Mouse (Mus musculus) hindbrain, embryonic 13.5 days (tissue): ENCODE results near the gene Cd101. TPM values are rescaled to one million over a fixed set of nuclear protein-coding genes. Genes with fewer than 3 reads are reported as not detected.

Experiments
- ATAC-seq: fragments of 200-750 bp; cut with Nextera tagmentation; 2 replicates; pipeline ENCODE4 v1.8.0; 2017; ENCODE audit warnings: moderate TSS enrichment; ENCODE audit not compliant: low FRiP score
- H3K27ac ChIP-seq: fragments of 300-500 bp; sonication (generic); 2 replicates; pipeline ENCODE4 v1.5.1; 2015; ENCODE audit warnings: inconsistent platforms, mild to moderate bottlenecking, moderate library complexity
- H3K27me3 ChIP-seq: fragments of 300-500 bp; sonication (generic); 2 replicates; pipeline ENCODE4 v1.6.1; 2015; ENCODE audit warnings: mild to moderate bottlenecking, inconsistent platforms
- H3K36me3 ChIP-seq: fragments of 300-500 bp; sonication (generic); 2 replicates; pipeline ENCODE4 v1.6.1; 2015; ENCODE audit warnings: mild to moderate bottlenecking, inconsistent platforms
- H3K4me1 ChIP-seq: fragments of 300-500 bp; sonication (generic); replicated peaks from 2 replicates; pipeline ENCODE4 v1.6.1; 2015; ENCODE audit warnings: inconsistent platforms
- H3K4me2 ChIP-seq: fragments of 300-500 bp; sonication (generic); 2 replicates; pipeline ENCODE4 v1.6.1; 2015; ENCODE audit warnings: inconsistent platforms, mild to moderate bottlenecking, moderate library complexity
- H3K4me3 ChIP-seq: fragments of 300-500 bp; sonication (generic); 2 replicates; pipeline ENCODE4 v1.5.1; 2015; ENCODE audit warnings: mild to moderate bottlenecking, inconsistent platforms
- H3K9ac ChIP-seq: fragments of 300-500 bp; sonication (generic); 2 replicates; pipeline ENCODE4 v1.6.1; 2015; ENCODE audit warnings: mild to moderate bottlenecking, inconsistent platforms
- H3K9me3 ChIP-seq: fragments of 300-500 bp; sonication (generic); 2 replicates; pipeline ENCODE4 v1.6.1; 2016; ENCODE audit warnings: inconsistent platforms
- WGBS: fragments of 180-500 bp; shearing (Covaris S2); methylation state at CpG from one replicate; pipeline ENCODE4 v1.1.7; 2015; 5-methylcytosine and 5-hydroxymethylcytosine counted together
- polyA plus RNA-seq: library from polyadenylated mRNA; unstranded; fragments of >200 nt; fragmentation: Nextera tagmentation; extraction: Ambion mirVana; gene quantifications from 2 replicates; pipeline ENCODE4 v1.2.1, GENCODE M21; 2015

Gene Cd101
- polyA plus RNA-seq, 1 experiment from 2014 or later = not detected

DNA sequence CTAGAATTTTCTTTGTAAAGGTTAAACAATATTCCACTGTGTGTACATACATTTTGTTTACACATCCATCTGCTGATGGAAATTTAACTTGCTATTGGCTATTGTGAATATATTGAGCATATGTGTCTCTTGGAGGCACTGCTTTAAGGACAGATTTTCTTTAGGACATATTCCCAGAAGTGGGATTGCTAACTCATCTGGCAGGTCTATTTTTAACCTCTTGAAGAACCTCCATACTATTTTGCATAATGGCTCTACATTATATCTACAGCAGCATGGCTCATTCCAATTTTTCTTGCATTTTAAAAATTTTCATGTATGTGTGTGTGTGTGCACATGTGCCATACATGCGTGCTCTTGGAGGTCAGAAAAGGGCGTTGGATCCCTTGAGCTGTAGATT lies 6.6 kb upstream of the Cd101 start:
- 97% methylated on average over 2 of the region's 2 CpGs for WGBS
- no peak overlapping the region for H3K9ac ChIP-seq

DNA sequence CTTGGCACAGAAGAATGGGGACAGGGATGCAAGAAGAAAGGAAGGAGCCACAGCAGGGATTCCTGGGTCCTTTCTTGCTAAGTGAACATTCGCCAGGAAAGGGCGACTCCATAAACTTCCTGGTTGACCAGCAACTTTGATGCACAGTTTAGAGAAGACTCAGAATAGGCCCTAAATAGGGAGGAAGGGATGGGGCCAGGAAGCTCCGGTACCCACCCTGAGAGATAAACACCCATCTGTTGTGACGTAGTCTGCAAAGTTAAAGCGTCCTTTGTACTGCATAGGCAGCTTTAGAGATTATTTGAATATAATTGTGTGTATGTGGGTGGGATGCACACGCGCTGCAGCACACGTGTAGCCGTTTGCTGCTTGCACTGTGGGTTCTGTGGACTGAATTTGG lies 5.2 kb upstream of the Cd101 start:
- H3K9me3 ChIP-seq = no peaks in the 10 kb centered on the region
- 85% methylated on average over 9 of the region's 9 CpGs for WGBS
- no peaks in the 10 kb centered on the region for H3K4me1 ChIP-seq
- no peaks in the 10 kb centered on the region for H3K27me3 ChIP-seq
- ATAC-seq = no peak
- no peaks in the 10 kb centered on the region for H3K36me3 ChIP-seq
- H3K9ac ChIP-seq = no peak overlapping the region
- H3K4me2 ChIP-seq = no peak overlapping the region
- H3K27ac ChIP-seq = no peak overlapping the region
- no peak overlapping the region for H3K4me3 ChIP-seq

More for the DNA sequence above, 6.6 kb upstream of the Cd101 start:
- no peak for ATAC-seq
- H3K4me2 ChIP-seq = no peak overlapping the region
- no peak overlapping the region for H3K4me3 ChIP-seq
- H3K4me1 ChIP-seq = no peaks in the 10 kb centered on the region
- no peak overlapping the region for H3K27ac ChIP-seq
- H3K27me3 ChIP-seq = no peaks in the 10 kb centered on the region
- no peaks in the 10 kb centered on the region for H3K36me3 ChIP-seq
- H3K9me3 ChIP-seq = no peaks in the 10 kb centered on the region

DNA sequence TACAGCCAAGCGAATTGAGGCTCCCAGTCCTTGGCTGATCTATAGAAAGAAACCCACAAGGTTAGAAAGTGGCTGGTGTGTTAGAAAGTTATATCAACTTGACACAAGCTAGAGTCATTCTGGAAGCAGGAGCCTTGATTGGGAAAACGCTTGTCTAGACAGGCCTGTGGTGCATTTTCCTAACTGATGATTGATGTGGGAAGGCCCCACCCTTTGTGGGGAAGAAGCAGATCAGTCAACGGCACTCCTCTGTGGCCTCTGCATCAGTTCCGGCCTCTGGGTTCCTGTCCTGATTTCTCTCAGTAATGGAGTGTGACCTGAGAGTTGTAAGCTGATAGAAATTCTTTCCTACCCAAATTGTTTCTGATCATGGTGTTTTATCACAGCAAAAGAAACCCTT lies 4.3 kb upstream of the Cd101 start:
- Histone ChIP-seq H3K9ac (no peak overlapping the region), H3K27ac (no peak overlapping the region), H3K36me3 (no peaks in the 10 kb centered on the region), H3K4me1 (no peaks in the 10 kb centered on the region), H3K27me3 (no peaks in the 10 kb centered on the region), H3K4me3 (no peak overlapping the region), H3K4me2 (no peak overlapping the region), H3K9me3 (no peaks in the 10 kb centered on the region)
- no peak for ATAC-seq
- WGBS = 43% methylated on average over 4 of the region's 4 CpGs

DNA sequence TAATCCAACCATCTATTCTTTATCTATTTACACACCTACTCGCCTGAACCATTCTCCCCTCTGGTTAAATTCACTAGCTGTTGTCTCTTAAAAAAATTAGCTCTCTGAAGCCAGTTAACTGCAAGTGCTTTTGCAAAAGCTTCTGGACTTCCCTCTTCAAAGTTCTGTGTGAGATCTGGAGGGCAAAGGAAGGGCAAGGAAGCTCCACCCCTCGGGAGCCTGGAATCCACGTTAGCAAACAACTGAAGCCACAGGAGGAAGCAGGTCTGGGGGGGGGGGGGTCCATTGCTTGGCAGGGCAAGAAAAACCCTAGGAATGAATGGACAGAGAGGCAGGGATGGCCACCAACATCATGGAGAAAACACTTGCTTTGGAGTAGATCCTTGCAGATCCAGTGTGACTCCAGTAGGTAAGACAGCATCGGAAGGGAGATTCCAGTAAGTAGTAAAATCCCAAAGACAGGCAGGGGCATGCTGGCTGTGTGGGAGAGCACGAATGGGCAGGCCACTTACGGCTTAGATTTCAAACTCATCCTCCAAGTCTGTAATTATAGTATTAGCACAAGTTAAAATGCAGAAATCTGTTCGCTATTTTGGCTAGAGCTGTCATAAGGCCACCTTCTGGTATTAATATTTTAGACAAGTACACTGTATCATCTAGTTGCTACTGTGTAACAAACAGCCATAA lies 2.2 kb upstream of the Cd101 start:
- WGBS = 72% methylated on average over 7 of the region's 7 CpGs
- Histone ChIP-seq H3K4me3 (no peak overlapping the region), H3K9me3 (no peaks in the 10 kb centered on the region), H3K4me2 (no peak overlapping the region), H3K4me1 (no peaks in the 10 kb centered on the region), H3K9ac (no peak overlapping the region), H3K36me3 (no peaks in the 10 kb centered on the region), H3K27me3 (no peaks in the 10 kb centered on the region), H3K27ac (no peak overlapping the region)
- ATAC-seq = no peak

DNA sequence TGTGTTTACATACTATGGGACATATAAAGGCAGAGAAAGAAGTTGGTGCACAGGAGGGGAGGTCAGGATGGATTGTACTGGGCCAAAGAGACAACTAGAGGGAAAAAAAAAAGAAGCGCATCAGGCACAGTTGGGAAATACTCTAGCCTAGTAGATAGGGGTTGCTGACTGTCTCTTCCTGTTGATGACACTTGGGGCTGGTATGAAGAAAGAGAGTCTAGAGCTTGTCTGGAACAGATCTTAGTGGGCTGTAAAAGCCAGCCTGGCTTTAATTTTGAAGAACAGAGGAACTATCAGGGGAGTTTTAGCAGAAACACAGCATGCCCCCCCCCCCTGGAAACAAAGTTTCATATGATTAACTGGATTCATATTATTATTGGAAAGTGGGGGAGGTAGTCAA lies 1.3 kb upstream of the Cd101 start:
- H3K27me3 ChIP-seq = no peaks in the 10 kb centered on the region
- no peak overlapping the region for H3K4me3 ChIP-seq
- H3K27ac ChIP-seq = no peak overlapping the region
- no peak overlapping the region for H3K4me2 ChIP-seq
- no peaks in the 10 kb centered on the region for H3K36me3 ChIP-seq
- no peak overlapping the region for H3K9ac ChIP-seq
- ATAC-seq = no peak
- H3K4me1 ChIP-seq = no peaks in the 10 kb centered on the region
- H3K9me3 ChIP-seq = no peaks in the 10 kb centered on the region
- WGBS = 86% methylated on average over 1 of the region's 1 CpGs

DNA sequence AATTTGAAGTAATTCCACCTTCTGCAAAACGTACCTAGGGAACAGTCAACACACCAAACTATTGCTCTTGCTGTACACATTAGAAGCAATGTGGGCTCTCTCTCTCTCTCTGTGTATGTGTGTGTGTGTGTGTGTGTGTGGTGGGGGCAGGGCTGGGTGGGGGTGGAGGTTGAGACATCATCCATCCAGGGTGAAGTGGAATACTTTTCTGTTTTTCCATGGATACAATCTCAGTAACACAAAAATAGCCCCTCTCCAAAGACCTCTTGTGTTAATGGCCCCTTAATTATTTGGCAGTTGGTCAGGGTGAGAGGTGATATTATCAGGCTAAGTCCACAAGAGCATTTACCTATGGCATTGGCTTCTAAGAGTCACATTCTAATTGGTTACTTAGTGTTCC lies 2.6 kb downstream of the Cd101 start:
- Histone ChIP-seq H3K36me3 (no peaks in the 10 kb centered on the region), H3K4me3 (no peak overlapping the region), H3K27ac (no peak overlapping the region), H3K4me1 (no peaks in the 10 kb centered on the region), H3K9me3 (no peaks in the 10 kb centered on the region), H3K27me3 (no peaks in the 10 kb centered on the region), H3K9ac (no peak overlapping the region), H3K4me2 (no peak overlapping the region)
- WGBS = 82% methylated on average over 1 of the region's 1 CpGs
- ATAC-seq = no peak

DNA sequence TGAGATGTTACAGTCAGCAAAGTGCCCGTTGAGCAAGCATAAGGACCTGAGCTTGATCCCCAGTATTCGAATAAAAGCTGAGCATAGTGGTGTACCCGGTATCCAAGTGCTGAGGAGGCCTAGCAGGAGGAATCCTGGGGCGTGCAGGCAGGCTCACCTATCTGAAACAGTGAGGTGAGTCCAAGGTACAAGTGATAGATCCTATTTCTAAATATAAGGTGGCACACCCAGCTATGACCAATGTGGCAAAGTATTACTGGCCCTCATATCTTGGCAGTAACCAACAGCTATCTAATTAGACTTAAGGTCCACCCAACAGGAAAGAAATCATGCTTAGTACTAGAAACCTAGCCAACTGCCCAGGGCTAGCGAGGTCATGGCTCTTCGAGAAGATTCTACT lies 6.4 kb downstream of the Cd101 start:
- Histone ChIP-seq H3K4me2 (no peak overlapping the region), H3K27me3 (no peaks in the 10 kb centered on the region), H3K9me3 (no peaks in the 10 kb centered on the region), H3K4me1 (no peaks in the 10 kb centered on the region), H3K4me3 (no peak overlapping the region), H3K27ac (no peak overlapping the region), H3K36me3 (no peaks in the 10 kb centered on the region), H3K9ac (no peak overlapping the region)
- WGBS = 91% methylated on average over 6 of the region's 6 CpGs
- no peak for ATAC-seq

DNA sequence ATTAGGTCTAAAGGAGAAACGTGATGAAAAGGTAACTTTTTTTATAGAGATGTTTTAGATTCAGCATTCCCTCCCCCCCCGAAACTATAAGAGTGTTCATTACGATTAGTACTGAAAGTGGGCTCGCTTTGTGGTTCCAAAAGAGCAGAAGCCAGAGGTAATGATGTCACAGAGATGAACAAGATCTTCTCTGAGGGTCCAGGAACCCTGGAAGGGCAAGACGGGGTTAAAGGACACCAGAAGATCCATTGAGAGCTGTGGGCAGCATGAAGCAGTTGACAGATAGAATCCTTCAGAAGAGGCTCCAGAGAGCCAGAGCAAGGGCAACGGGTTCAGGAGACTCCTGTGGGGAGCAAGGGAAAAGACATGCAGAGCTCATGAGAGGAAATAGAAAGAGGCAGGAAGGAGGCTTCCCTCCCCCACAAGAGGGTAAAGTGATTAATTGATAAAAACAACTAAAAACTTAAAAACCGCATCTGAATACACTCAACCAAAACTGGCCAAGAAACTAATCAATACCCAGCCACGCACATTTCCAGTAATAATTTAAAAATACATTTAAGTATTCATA lies 7.8 kb downstream of the Cd101 start:
- Histone ChIP-seq H3K9me3 (no peaks in the 10 kb centered on the region), H3K9ac (no peak overlapping the region), H3K27ac (no peak overlapping the region), H3K4me2 (no peak overlapping the region), H3K4me1 (no peaks in the 10 kb centered on the region), H3K36me3 (no peaks in the 10 kb centered on the region), H3K4me3 (no peak overlapping the region), H3K27me3 (no peaks in the 10 kb centered on the region)
- no peak for ATAC-seq
- 77% methylated on average over 8 of the region's 8 CpGs for WGBS

DNA sequence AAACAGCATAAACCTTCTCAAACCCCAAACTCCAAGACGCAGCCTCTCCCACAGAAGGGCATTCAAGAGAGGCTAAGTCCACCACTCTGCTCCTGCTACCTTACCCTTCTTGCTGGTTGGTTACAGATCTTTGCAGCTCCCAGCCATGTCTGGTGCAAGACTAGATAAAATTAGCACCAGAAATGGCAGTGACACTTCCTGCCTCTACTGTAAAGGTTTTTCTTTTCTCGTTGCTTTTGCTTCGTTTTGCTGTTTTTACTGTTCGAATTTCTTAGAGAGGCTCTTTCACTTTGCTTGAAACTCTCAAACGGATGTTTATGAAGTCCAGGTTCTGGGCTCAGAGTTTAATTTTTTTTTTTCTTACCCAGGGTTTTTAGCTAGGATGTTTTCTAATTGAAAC lies 8.3 kb downstream of the Cd101 start:
- no peak overlapping the region for H3K27ac ChIP-seq
- whole genome bisulfite sequencing = 90% methylated on average over 5 of the region's 5 CpGs
- H3K4me2 ChIP-seq = no peak overlapping the region
- no peak overlapping the region for H3K9ac ChIP-seq
- no peaks in the 10 kb centered on the region for H3K27me3 ChIP-seq
- H3K4me3 ChIP-seq = no peak overlapping the region
- no peak for ATAC-seq
- no peaks in the 10 kb centered on the region for H3K4me1 ChIP-seq
- H3K36me3 ChIP-seq = no peaks in the 10 kb centered on the region
- no peaks in the 10 kb centered on the region for H3K9me3 ChIP-seq

DNA sequence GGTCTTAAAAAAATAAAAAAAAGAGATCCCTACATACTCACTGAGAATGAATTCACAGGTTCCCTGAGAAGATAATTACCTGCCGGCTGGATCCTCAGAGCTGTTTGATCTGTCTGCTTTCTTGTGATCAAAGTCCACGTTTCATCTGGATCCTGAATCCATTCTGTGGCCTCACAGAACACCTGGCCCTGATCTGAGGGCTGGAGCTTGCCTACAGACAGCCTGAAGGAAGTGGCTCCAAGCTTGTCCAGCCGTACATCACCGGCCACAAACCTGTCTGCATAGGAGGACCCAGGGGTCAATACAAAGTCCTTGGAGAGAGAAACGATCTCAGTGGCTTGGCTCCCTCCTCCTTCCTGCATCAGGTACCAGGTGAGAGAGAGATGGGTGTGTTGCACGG lies 10.9 kb downstream of the Cd101 start:
- Histone ChIP-seq H3K4me3 (no peak overlapping the region), H3K9me3 (no peaks in the 10 kb centered on the region), H3K4me2 (no peak overlapping the region), H3K36me3 (no peaks in the 10 kb centered on the region), H3K9ac (no peak overlapping the region), H3K27ac (no peak overlapping the region), H3K4me1 (peaks cover 14% of the 10 kb centered on the region), H3K27me3 (no peaks in the 10 kb centered on the region)
- no peak for ATAC-seq
- 91% methylated on average over 6 of the region's 6 CpGs for WGBS

DNA sequence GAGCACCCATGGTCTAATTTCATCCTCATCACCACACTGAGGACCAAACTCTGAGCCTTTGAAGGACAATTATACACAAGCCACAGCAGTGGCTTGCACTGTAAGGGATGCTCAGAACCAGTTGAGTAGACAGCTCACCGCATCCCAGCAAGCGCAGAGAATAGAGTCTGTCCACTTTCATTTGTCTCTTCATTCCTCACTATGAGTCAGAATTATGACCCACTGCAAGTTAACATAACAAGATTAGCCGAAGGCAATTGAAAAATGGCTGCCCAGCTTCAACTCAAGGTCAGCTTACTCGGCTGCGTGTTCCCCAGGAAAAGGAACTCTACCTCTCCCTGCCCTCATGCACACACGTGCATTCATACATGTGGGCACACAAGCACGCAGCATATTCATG lies 13.3 kb downstream of the Cd101 start:
- Histone ChIP-seq H3K4me1 (peaks cover 19% of the 10 kb centered on the region), H3K9ac (no peak overlapping the region), H3K36me3 (no peaks in the 10 kb centered on the region), H3K4me3 (no peak overlapping the region), H3K9me3 (no peaks in the 10 kb centered on the region), H3K27ac (no peak overlapping the region), H3K4me2 (no peak overlapping the region), H3K27me3 (0 out of 2 replicates have a peak, but pooled peaks cover 3% of the 10 kb centered on the region)
- 84% methylated on average over 7 of the region's 7 CpGs for WGBS
- no peak for ATAC-seq

DNA sequence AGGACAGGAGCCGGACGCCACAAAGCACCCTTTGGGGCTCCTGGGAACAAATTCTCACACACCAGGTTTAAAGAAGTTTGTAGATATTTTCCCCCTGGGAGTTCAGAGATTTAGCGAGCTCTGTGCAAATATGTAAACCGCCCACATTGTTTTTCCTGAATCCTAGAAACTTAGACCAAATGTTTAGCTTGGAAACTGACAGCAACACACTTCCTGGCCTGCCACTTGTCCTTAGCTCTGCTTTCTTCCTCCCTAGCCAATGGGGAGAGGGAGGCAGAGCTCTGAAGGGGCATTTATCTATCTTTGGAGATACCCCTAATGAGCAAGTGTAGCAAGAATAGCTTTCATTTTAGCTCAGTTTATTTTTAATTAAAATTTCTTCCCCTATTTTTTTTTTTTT lies 14.1 kb downstream of the Cd101 start:
- Histone ChIP-seq H3K27ac (no peak overlapping the region), H3K9me3 (no peaks in the 10 kb centered on the region), H3K4me3 (no peak overlapping the region), H3K27me3 (0 out of 2 replicates have a peak, but pooled peaks cover 3% of the 10 kb centered on the region), H3K4me2 (no peak overlapping the region), H3K4me1 (peaks cover 19% of the 10 kb centered on the region), H3K36me3 (no peaks in the 10 kb centered on the region), H3K9ac (no peak overlapping the region)
- WGBS = 64% methylated on average over 4 of the region's 4 CpGs
- no peak for ATAC-seq

DNA sequence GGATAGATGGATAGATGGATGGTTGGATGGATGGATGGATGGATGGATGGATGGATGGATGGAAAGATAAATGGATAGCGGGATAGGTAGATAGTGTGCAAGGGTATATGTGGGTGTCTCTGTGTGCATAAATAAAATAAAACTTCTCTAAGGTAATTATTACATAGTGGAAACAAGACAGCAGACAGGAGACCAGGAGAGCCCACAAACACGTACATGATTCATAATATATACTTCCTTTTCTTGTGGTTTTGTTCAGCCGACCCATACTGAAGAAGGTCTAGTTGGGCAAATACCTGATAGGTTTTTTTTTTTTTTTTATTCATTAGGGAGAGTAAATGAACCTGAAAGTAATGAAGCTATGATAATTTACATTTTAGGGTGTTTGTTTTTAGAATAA lies 15.8 kb downstream of the Cd101 start:
- 94% methylated on average over 3 of the region's 3 CpGs for WGBS
- Histone ChIP-seq H3K4me2 (no peak overlapping the region), H3K36me3 (no peaks in the 10 kb centered on the region), H3K4me3 (no peak overlapping the region), H3K9me3 (no peaks in the 10 kb centered on the region), H3K27ac (no peak overlapping the region), H3K4me1 (peaks cover 19% of the 10 kb centered on the region), H3K27me3 (0 out of 2 replicates have a peak, but pooled peaks cover 3% of the 10 kb centered on the region), H3K9ac (no peak overlapping the region)
- no peak for ATAC-seq
